Mouse (Mus musculus) heart, embryonic 10.5 days (tissue): ENCODE measurements around the gene Vmn2r58. TPM values are rescaled to one million over a fixed set of nuclear protein-coding genes. Genes with fewer than 3 reads are reported as not detected.
"Not testable (repeated sequence)": the region's sequence is repeated elsewhere in the genome, so short reads cannot be mapped to it uniquely, and the experiment has no call there.

Source experiments
- DNase-seq: peaks from one replicate; pipeline ENCODE4 v3.0.0-alpha.2; 2017; ENCODE audit warnings: low spot score
- H3K27ac ChIP-seq: fragments of 300-500 bp; sonication (generic); 2 replicates; pipeline ENCODE4 v1.5.1; 2016; ENCODE audit warnings: mild to moderate bottlenecking
- H3K27me3 ChIP-seq: fragments of 300-500 bp; sonication (generic); 2 replicates; pipeline ENCODE4 v1.6.1; 2016; ENCODE audit warnings: mild to moderate bottlenecking; ENCODE audit not compliant: poor library complexity, insufficient read depth, severe bottlenecking
- H3K36me3 ChIP-seq: fragments of 300-500 bp; sonication (generic); 2 replicates; pipeline ENCODE4 v1.6.1; 2016; ENCODE audit warnings: mild to moderate bottlenecking, moderate library complexity
- H3K4me1 ChIP-seq: fragments of 300-500 bp; sonication (generic); 2 replicates; pipeline ENCODE4 v1.6.1; 2016; ENCODE audit warnings: mild to moderate bottlenecking
- H3K4me3 ChIP-seq: fragments of 300-500 bp; sonication (generic); 2 replicates; pipeline ENCODE4 v1.5.1; 2016; ENCODE audit warnings: mild to moderate bottlenecking, moderate library complexity
- H3K9me3 ChIP-seq: fragments of 300-500 bp; sonication (generic); 2 replicates; pipeline ENCODE4 v1.6.1; 2016; ENCODE audit warnings: mild to moderate bottlenecking, moderate library complexity
- WGBS: fragments of 180-500 bp; shearing (Covaris S2); methylation state at CpG from one replicate; pipeline ENCODE4 v1.1.7; 2016; 5-methylcytosine and 5-hydroxymethylcytosine counted together
- polyA plus RNA-seq: library from polyadenylated mRNA; unstranded; fragments of >200 nt; fragmentation: Nextera tagmentation; extraction: Ambion mirVana; gene quantifications from 2 replicates; pipeline ENCODE4 v1.2.1, GENCODE M21; 2016

Vmn2r58 gene
- polyA plus RNA-seq = not detected in 2 replicates

DNA sequence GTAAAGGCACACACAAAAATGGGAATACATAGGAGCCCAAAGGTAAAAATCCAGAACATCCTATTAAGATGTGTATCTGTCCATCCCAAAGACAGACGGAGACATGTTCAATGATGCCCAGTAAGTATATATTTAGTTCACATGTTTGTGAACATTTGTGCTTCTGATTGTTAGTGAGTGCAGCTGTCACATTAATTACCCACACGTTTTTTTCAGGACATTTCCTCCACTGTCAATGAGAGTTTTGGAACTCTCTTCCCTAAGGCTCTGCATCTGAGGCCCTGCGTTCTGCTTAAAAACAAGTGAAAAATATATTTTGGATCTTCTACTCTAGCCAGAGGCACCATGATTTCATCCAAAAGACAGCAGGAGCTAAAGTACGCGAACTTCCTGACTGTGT is at the start of gene Vmn2r58:
Vmn2r58 (minus strand) TSS at position 101 of the 400 bp plus-strand sequence.
- not testable (repeated sequence) for H3K27ac ChIP-seq, DNase-seq, H3K4me3 ChIP-seq, H3K4me1 ChIP-seq, H3K9me3 ChIP-seq, H3K36me3 ChIP-seq, H3K27me3 ChIP-seq
- WGBS = 64% methylated on average over 5 of the region's 5 CpGs

Other genes starting within 250 kb of the Vmn2r58 start
- 6.4 and 8.9 TPM in 2 replicates for gene Zfp788, start 239.5 kb downstream of the Vmn2r58 start, polyA plus RNA-seq
- not detected in 2 replicates for gene Vmn2r59, start 186.3 kb upstream of the Vmn2r58 start, polyA plus RNA-seq
- 0.01 TPM in 1 of 2 replicates, not detected in the other for gene Vmn2r60, start 235.1 kb upstream of the Vmn2r58 start, polyA plus RNA-seq